Mouse (Mus musculus): ENCODE data around the gene S100pbp.
"Not testable (repeated sequence)": the region's sequence is repeated elsewhere in the genome, so short reads cannot be mapped to it uniquely, and the experiment has no call there.

Gene S100pbp

DNA sequence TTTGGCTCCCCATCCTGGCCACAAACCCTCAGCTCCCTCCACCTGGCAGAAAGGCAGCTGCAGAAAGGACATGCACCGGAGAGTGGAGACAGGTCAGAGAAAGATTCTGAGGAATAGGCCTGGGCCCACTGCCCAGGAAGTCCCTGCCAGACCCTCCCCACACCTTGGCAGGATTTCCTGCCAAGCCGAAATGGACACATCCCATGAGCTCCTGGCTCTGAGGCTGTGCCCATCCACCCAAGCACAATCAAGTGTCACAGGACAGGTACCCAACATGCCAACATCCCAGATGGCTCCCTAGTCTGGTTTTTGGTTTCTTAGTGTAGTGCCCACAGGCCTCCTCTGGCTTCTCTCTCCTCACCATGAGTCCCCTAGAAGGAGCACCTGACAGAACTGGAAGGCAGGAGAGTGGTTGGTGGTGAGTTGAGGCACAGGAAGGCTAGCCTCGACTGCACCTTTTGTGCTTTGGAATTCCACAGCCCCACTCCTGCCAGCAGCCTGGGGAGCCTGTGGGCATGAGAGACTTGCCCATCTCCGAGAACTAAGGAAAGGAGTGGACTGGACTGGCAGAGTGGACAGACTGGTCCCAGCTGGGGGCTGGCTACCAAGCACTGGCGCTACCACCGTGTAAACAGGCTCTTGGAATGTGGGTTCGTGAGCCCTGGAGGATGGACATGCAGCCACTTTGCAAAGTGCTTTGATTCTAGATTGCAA lies 31.0 kb upstream of the S100pbp start:
- no peak for DNase-seq

DNA sequence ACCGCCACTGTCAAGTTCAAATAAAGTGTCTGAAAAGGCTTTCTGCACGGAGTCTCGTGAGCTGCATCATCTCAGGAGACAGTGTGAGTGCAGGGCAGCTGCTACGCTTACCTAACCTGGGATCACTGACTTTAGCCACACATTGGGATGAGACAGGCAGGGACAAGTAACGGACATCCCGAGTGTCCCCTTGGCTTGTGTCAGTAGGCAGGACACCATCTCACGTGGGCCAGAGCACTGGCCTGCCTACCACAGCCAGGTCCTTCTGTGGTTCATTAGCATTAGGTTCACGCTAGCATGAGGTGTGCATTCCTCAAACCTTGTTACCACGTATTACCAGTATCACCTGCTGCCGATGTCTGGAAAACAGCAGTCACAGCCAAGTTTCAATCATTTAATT lies 29.7 kb upstream of the S100pbp start:
- no peak for DNase-seq

DNA sequence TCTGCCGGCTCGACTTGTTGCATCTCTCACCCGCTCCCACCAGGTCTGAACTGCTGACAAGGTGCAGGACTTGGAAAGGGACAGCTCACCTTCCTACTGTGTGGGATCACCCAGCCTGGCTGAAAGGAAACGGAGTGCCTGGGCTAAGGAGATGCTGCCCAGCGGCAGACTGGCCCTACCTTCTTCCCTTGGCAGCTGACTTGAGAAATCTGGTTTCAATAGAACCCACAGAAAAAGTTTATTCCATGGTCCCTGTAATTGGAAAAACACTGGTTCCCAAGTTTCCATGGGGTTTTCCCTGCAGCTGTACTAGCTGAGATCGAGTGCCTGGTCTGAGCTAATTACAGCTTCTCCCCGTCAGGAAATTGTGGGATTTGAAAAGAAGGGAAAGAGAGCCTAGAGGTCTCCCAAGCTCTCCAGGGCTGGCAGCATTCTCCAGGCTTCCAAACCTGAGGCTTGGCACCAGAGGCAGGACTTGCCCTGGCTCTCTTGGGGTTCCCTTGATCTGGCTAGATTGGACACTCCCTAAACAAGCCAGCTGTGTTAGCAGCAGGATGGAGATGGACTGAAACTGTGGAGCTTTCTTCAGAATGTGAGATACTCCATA lies 29.1 kb upstream of the S100pbp start:
- no peak for DNase-seq

DNA sequence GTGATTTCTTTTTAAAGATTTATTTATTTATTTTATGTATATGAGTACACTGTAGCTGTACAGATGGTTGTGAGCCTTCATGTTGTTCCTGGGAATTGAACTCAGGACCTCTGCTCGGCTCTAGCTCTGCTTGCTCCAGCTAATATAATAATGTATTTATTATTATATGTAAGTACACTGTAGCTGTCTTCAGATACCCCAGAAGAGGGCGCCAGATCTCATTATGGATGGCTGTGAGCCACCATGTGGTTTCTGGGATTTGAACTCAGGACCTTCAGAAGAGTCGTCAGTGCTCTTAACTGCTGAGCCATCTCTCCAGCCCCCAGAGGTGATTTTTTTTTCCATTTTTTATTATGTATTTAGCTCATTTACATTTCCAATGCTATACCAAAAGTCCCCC lies 23.0 kb upstream of the S100pbp start:
- not testable (repeated sequence) for DNase-seq

DNA sequence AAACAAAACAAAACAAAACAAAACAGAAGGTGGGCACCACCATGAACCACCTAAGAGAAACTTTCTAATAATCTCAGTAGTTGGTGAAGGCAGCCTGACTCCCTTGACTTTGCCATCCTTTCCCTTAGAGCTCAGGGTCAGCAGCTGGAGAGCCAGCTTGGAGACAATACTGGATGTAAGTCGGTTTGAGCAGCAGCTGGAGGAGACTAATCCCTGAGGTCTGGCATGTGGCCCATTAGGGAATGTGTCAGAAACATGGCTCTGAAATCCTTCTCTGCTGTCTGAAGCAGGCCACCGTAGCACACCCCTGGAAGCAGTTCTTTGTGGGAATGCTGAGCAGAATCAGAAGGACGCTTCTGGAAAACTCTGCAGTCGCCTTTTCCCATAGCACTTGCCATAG lies 21.9 kb upstream of the S100pbp start:
- no peak for DNase-seq

DNA sequence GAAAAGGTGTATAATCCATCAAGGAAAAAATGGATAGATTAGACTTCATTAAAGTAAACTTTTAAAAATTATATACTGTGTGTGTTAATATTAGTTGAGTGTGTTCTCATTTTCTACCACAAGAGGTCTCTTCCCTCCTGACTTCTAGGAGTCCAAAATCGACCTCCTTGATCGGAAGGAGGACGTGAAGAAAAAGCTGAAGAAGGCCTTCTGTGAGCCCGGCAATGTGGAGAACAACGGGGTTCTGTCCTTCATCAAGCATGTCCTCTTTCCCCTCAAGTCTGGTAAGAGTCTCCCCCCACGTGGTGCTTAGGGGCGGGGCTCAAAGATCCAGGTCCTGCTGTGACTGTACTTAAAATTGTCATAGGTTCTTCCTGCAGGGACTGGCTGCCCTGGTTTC lies 20.0 kb upstream of the S100pbp start:
- DNase-seq, result no peak

DNA sequence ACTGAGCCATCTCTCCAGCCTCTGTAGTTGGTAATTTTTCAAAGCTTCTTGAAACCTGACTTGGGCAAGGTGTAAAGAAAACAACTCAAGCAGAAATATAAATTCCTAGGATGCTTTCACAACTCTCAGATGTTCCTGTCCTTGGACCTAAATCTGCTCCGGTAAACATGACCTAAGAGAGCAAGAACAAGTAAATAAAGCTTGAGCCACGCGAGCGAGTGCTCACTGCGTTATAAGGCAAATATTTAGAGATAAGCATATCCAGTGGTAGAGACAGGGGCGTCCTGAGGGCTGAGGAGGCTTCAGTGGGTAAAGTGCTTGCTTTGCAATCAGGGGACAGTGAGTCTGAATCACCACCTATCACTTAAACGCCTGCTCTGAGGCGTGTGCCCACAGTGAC lies 17.3 kb upstream of the S100pbp start:
- DNase-seq, result no peak

DNA sequence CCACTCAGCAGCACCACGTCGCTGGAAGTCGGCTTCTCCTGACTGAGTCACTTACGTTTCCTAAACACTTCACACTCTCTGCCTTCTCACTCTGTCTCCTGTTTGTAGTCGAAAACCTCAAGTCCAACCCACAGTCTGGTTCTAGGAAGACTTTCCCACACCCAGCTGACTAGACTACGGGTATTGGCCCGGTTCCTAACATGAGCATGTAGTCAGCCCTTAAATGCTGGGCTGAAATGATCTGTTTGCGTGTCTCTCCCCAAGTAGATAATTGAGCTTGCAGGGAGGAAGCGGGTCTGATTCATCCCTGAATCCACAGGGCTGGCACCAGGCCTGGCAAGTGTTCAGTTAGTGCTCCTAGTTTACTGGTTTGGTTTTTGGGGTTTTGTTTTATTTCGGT lies 15.1 kb upstream of the S100pbp start:
- DNase-seq, result peak; percentile 18

DNA sequence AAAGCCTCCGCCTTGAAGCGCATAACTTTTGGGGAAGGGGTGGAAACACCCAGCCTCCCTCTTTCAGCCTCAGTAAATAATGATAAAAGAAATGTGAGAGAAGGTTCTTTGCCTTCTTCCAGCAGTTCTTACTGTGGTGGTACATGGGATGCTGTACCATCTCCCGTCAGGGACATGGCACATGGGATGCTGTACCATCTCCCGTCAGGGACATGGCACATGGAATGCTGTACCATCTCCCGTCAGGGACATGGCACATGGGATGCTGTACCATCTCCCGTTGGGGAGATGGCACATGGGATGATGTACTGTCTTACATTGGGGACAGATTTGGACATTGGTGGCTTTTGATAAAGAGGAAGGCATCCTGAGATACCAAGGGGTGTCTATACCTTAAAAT lies 8.0 kb upstream of the S100pbp start:
- DNase-seq, result no peak

DNA sequence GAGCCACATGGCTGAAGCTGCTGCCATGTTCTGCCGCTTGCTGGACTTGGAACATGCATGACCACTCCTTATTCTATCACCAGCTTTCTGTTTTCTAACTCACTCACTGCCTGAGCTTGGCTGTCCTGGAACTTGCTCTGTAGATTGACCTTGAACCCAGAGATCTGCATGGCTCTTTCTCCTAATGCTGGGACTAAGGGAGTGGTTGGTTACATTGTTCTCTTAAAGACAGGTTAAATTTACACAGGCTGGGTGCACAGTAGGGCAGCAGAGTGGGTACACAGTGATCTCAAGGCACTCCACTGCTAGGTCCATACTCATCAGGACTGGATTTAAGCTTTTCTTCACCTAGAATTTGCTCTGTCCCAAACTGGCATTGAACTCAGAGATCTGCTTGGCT lies 4.8 kb upstream of the S100pbp start:
- DNase-seq, result no peak

DNA sequence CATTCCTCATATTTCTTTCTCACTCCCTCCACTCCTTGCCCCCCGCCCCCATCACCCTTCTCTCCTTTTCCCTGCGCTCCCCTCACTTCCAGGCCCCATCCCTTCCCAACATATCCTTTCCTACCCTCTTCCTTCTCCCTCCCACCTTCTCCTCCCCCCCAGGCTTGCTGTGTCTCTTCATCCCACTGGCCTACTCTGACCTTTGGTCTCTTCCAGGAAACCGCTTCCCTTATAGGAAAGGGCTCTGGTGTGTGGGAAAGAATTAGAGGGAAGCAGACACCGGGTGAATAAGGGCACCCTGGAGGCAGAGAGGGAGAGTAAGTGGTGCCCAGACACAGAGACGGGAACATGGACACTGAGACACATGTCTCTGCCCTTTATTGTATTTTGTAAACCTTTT lies 2.2 kb upstream of the S100pbp start:
- no peak for DNase-seq

DNA sequence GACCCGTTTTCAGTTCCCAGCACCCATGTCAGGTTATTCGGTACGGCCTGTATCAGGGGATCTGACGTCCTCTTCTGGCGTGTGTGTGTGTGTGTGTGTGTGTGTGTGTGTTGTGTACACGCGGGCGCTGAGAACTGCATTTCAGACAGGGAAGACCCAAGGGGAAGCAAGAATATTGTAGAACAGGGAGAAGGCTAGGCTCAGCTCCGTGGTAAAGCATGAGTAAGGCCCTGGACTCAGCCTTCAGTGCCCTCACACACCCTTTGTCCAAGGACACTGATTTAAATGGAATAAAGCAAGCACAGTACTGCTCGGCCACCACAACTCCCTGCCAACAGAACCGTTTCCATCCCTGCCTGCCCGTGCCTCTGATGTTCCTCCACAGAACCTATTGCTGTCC lies 1.0 kb upstream of the S100pbp start:
- no peak for DNase-seq

DNA sequence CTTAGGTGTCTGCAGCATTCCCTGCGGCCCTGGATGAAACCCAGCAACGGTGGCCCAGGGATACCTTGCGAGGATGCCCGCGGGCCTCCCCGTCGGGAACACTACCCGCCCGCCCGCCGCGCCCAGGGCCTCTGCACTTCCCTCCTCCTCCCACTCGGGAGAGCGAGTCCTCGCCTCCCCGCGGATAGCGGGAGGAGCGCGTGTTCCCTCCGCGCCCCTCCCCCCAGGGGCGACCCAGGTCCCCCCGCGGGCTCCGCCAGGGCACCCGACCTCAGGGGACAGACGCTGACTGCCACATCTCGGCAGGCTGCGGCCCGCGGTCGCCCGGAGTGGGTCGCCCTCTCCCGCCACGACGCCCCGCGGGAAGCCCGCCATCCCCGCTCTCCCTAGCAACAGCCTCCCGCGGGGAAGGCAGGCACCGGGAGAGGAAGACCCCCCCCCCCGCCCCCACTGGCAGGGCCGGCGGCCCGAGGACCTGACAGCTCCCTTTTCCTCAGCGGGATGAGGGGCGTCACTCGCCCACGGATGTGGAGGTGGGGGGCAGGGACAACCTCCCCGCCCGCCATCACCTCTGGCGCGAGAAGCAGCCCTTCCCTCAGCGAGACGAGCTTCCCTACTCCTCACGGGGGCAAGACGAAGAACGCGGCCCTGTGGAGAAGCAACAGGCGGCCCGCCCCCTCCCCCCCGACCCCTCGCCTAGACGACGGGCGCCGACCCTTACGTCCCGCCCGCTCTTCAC lies 555 bp downstream of the S100pbp start:
- DNase-seq, result peak; percentile 61

DNA sequence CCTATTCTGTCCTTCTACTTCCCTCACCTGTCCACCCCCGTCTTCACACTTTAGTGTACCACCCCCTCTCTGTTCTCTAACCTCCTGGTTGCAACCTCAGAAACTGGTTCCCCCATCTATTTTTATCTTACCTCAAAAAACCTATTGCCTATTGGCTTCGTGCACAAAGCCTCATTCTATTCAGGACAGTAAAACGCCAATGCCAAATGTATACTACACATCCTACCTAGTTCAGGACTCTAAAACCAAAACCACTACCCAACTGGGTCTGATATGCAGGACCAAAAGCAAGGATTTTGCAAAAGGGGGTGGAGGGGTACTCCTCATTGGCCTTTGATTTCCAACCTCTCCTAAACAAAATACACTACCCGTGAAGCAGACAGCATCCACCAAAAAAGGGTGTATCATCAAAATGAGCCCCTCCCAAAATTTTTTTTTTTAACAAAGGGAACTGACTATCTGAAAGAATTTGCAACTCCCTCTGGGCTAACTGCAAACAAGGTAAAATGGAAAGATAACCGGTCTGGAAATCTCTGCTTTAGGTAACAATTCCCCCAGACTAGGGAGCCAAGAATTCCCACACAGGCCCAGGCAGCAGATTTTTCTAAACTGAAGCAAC lies 1.4 kb downstream of the S100pbp start:
- DNase-seq, result no peak

DNA sequence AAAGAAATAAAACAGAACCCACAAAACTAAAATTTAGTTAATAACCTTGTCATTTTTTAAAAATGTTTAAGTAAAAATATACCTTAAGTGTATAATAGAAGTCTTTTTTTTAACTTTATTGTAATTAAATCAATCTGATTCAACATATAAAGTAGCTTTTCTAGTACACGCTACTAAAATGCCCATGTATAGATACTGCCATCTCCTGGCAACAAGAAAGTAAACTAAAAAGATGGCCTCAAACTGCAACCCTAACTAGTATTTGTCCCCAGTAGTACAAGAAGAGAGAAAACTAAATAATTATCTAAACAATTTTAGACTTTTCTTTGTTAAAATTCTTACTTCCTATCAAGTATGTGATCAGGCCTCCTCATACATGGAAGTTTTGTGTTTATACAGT lies 10.0 kb downstream of the S100pbp start:
- DNase-seq, result no peak

DNA sequence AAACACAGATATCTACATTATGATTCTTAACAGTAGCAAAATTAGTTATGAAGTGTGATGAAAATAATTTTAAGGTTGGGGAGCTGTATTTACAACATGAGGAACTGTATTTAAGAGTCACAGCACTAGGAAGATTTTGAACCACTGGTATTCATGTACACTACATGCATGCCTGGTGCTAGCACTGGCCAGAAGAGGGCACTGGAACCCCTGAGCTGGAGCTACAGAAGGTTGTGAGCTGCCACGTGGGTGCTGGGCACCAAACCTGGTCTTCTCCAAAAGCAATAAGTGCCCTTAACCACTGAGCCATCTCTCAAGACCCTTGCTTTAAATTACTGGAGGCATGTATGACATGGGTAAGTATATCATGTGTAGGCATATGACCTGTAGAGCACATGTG lies 17.0 kb downstream of the S100pbp start:
- no peak for DNase-seq

DNA sequence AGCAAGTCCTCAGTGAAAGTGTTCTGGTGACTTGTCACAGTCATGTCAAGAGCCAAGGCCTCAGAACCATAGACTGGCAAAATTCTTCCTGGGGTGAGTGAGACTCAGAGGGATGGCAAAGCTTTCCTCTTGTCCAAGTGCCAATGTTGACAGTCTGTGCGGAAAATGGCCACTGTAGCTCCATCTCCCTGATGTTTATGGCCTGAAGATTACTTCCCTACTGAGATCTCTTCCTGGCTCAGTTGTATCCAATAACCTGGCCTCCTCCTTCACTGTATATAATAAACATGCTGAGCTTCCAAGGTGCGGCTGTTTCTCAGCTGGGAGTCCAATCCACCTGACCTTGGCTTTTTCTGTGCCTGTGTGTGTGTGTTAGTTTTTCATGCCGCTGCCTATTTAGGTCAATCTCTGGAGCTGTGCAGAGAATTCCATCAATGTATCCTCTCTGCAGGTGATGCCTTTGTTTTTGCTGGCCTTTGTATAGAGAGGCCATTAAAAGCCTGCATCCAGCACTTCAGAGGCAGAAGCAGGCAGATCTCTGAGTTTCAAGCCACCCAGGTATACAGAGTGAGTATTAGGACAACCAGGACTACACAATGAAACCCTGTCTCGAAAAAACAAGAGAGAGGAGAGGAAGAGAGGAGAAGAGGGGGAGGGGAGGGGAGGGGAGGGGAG lies 27.8 kb downstream of the S100pbp start:
- no peak for DNase-seq

DNA sequence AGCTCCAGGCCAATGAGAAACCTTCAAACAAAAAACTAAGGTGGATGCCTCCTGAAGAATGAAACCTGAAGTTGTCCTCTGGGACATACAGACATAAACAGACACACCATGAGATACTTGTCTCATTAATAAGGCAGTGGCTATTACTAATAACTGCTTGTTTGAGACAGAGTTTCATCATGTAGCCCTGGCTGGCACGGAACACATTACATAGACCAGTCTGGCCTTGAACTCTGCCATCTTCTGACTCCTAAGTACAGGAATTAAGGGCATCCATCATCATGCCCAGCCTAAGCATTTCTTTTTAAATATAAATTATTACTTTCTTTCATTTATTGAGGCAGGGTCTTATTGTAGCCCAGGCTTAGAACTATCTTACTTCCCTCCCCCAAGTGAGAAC lies 28.5 kb downstream of the S100pbp start:
- no peak for DNase-seq

DNA sequence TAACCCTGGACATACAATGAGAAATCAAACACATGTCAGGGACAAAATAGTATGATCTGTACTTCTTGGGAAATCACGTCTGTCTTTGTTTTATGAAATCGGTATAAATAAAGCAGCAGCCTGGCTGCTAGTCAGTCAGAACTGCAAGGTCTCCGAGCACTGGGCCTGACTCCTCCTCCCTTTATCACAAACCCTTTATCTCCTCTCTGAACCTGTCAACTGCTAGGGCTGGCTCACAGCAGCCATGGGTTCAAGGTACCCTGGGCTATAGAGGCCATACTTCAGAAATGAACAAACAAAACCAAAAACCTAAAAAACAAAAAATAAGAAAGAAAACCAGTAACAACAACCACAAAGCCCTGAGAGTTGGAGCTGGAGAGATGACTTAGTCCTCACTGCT lies 31.0 kb downstream of the S100pbp start:
- no peak for DNase-seq

DNA sequence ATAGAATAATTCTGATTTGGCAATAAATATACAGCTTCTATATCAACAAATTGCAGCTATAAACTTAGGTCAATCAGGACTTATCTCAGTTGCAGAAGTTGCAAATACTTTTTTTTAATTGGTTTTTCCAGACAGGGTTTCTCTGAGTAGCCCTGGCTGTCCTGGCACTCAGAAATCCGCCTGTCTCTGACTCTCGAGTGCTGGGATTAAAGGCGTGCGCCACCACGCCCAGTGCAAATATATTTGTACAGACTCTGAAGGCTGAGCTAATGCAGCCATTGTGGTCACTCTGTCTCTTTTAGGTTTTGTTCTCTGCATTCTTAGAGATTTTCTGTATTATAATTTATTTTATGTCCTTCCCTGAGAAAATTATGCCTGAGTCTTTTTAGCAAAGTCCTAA lies 32.0 kb downstream of the S100pbp start:
- no peak for DNase-seq

DNA sequence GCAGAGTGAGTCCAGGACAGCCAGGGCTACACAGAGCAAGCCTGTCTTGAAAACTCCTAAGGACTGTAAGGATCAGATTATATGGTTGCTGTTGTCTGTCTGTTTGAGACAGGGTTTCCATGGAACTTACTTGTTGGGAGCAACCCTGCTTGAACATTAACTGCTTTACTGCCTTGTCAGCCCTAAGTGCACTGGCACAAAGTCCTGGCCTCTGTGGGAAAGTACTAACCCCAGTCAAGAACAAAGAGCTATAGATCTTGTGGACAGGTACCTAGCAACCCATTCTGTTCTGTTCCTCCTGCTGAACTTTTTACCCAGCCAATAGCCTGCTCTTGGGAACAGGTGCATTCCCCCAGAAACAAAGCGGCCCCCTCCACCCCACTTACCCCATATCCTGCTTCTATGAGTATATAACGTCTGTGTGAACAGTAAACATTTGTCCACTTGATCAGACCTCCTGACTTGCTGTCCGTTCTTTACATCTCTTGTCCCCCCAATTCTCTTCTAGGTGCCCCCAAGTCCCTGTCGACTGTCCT lies 38.2 kb downstream of the S100pbp start:
- no peak for DNase-seq

DNA sequence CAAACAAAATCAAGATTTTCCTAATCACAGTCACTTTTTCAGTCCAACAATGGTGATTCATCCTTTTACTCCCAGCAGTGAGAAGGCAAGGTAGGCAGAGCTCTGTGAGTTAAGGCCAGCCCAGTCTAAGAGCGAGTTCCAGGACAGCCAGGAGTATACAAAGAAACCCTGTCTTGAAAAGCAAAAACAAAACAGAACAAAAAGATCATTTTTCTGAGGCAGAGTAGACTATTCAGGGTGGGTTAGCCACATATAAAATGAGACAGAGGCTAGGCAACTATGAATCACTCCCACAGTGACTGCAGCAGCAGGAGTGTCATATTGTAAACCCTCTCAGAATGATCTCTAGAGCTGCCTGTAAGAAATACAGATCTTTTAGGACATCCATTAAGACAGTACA lies 40.2 kb downstream of the S100pbp start:
- DNase-seq, result no peak

DNA sequence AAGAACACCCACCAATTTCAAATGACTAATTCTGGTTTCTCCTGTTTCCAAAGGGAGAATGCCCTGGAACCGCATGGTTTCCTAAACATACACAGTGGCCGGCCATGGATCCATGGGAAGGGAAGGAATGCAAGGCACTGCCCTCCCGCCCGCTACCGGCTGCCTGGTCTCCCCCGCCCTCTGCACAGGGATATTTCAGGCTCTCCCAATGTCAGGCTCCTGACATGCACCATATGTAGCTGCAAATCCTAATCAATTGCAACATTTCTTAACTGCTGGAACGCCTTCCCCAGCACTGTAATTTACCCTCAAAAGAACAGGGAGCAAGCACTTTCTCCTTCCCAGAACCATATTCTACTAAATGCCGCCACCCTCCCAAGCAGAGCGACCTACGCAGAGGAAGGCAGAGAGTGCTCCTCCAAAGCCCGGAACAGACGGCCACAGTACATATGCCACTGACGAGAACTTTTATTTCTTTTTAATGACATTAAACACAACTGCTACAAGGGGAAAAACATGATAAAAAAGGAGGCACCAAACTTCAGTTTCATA lies 41.9 kb downstream of the S100pbp start:
- DNase-seq, result peak; percentile 67
